Comparison of ENCODE assay signal across 11 mouse cellular contexts in the genomic region with DNA sequence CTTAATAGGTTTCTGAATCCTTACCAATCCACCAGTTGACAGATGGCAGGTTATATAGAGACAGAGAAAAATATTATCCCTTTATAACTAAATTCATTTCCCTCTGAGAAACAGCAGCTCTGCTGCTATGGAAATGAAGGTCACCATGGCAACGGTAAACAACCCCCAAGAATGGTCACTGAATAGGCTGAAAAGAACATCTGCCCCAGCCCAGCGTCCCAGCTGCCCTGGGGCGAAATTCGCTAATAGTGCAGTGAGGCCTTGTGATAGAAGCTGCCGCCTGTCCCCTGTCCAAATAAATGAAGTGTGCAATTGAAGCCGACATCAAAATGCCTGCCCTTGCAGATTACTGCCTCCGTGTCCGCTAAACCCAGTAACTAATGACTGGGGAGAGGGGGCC.
DNase-seq lines count a peak whose midpoint lies in the region; ATAC-seq and TF ChIP-seq lines count a peak whose summit lies in the region.
"Had no signal": no experiment of that assay in that cellular context is flagged by ENCODE, and none has a peak within 500 bp of the region (broad histone marks: within the 10 kb centered on the region; RNA-seq: fewer than 3 reads in every experiment).

No protein-coding gene starts in this region.

- no peak overlapping the region for H3K4me3 ChIP-seq in lung, postnatal 0 days (ENCODE audit: low read depth, low read length)
- H3K4me3 ChIP-seq in hindbrain, embryonic 10.5 days, result peak overlapping the region; percentile 4; the same call in 1 of the 2 replicates
- peak overlapping the region; percentile 36 for H3K4me3 ChIP-seq in midbrain, embryonic 10.5 days
- H3K4me3 ChIP-seq: erythroblast, embryonic 14.5 days; limb, embryonic 12.5 days had no signal

- TF ChIP-seq CTCF in lung, postnatal 0 days (IDR thresholded peaks at IDR 0.05), result no peak

- no peak overlapping the region for H3K4me2 ChIP-seq in lung, postnatal 0 days (replicated peaks; ENCODE audit: low read depth, low read length)
- H3K4me2 ChIP-seq: limb, embryonic 12.5 days had no signal

- no peak for ATAC-seq in lung, postnatal 0 days
- ATAC-seq: Patski had no signal

- DNase-seq in lung, postnatal 0 days (ENCODE audit: low spot score), result peak; percentile 40
- no peak for DNase-seq in lung, postnatal 14 days
- DNase-seq in hindbrain, embryonic 10.5 days (ENCODE audit: low spot score), result peak; percentile 88
- peak; percentile 92 for DNase-seq in midbrain, embryonic 10.5 days (ENCODE audit: low spot score)
- no peak for DNase-seq in T-cell, adult 2 months (ENCODE audit: low spot score)
- DNase-seq in heart, adult 18-20 months, result no peak
- DNase-seq in urinary bladder, postnatal 4 days (ENCODE audit: low spot score in 2 of 2), result no peak
- DNase-seq in cerebellum, adult 8-10 months, result no peak

- H3K9me3 ChIP-seq in lung, postnatal 0 days (ENCODE audit: low read length), result no peaks in the 10 kb centered on the region
- no peaks in the 10 kb centered on the region for H3K9me3 ChIP-seq in hindbrain, embryonic 10.5 days
- H3K9me3 ChIP-seq in midbrain, embryonic 10.5 days (replicated peaks), result no peaks in the 10 kb centered on the region
- H3K9me3 ChIP-seq: limb, embryonic 12.5 days had no signal

- 43% methylated on average over 8 of the region's 8 CpGs for WGBS in lung, postnatal 0 days
- WGBS in hindbrain, embryonic 10.5 days, result 23% methylated on average over 8 of the region's 8 CpGs
- WGBS in midbrain, embryonic 10.5 days, result 18% methylated on average over 8 of the region's 8 CpGs

- no peak overlapping the region for H3K27ac ChIP-seq in lung, postnatal 0 days (ENCODE audit: low read length)
- peak overlapping the region; percentile 83; the same call in 1 of the 2 replicates for H3K27ac ChIP-seq in hindbrain, embryonic 10.5 days
- H3K27ac ChIP-seq in midbrain, embryonic 10.5 days (replicated peaks), result peak overlapping the region; percentile 88
- H3K27ac ChIP-seq: limb, embryonic 12.5 days had no signal

- no peaks in the 10 kb centered on the region for H3K27me3 ChIP-seq in lung, postnatal 0 days (replicated peaks; ENCODE audit: insufficient read depth, low read length)
- peaks cover 7% of the 10 kb centered on the region for H3K27me3 ChIP-seq in hindbrain, embryonic 10.5 days (ENCODE audit: insufficient read depth, poor library complexity, severe bottlenecking)
- H3K27me3 ChIP-seq in midbrain, embryonic 10.5 days (ENCODE audit: low read depth, poor library complexity, severe bottlenecking), result peaks cover 17% of the 10 kb centered on the region; the same call in 1 of the 2 replicates
- H3K27me3 ChIP-seq: limb, embryonic 12.5 days; Patski had no signal

- H3K9ac ChIP-seq in lung, postnatal 0 days (replicated peaks; ENCODE audit: low read depth), result no peak overlapping the region
- H3K9ac ChIP-seq: limb, embryonic 12.5 days had no signal

- no peaks in the 10 kb centered on the region for H3K36me3 ChIP-seq in lung, postnatal 0 days (ENCODE audit: insufficient read depth, low read length)
- H3K36me3 ChIP-seq in hindbrain, embryonic 10.5 days, result no peaks in the 10 kb centered on the region
- H3K36me3 ChIP-seq in midbrain, embryonic 10.5 days, result peaks cover 9% of the 10 kb centered on the region; the same call in 1 of the 2 replicates

- no peak for TF ChIP-seq EP300 in lung, postnatal 0 days (IDR thresholded peaks at IDR 0.05)

- peaks cover 11% of the 10 kb centered on the region; the same call in 1 of the 2 replicates for H3K4me1 ChIP-seq in lung, postnatal 0 days (ENCODE audit: insufficient read depth, low read depth, low read length)
- H3K4me1 ChIP-seq in hindbrain, embryonic 10.5 days (replicated peaks), result peaks cover 96% of the 10 kb centered on the region
- peaks cover 100% of the 10 kb centered on the region for H3K4me1 ChIP-seq in midbrain, embryonic 10.5 days

Comparison
In these comparisons a context has a peak if more than half of its experiments do, and no peak if none do; other contexts are left out.
1. DNase-seq: peak in lung, postnatal 0 days (single experiment), hindbrain, embryonic 10.5 days (single experiment) and midbrain, embryonic 10.5 days (single experiment); none in lung, postnatal 14 days (single experiment), T-cell, adult 2 months (single experiment), heart, adult 18-20 months (0 of 2), urinary bladder, postnatal 4 days (0 of 2) and cerebellum, adult 8-10 months (single experiment).